Mouse (Mus musculus) limb, embryonic 14.5 days (tissue): ENCODE results near the gene Grik4. TPM values are rescaled to one million over a fixed set of nuclear protein-coding genes. Genes with fewer than 3 reads are reported as not detected.
"Not testable (repeated sequence)": the region's sequence is repeated elsewhere in the genome, so short reads cannot be mapped to it uniquely, and the experiment has no call there.

ENCODE experiments used
- ATAC-seq: fragments of 200-750 bp; cut with Nextera tagmentation; 2 replicates; pipeline ENCODE4 v1.8.0; 2017; ENCODE audit warnings: low read depth, moderate number of reproducible peaks, moderate TSS enrichment; ENCODE audit not compliant: low FRiP score
- DNase-seq: peaks from one replicate; pipeline ENCODE4 v3.0.0-alpha.2; 2015; ENCODE audit warnings: low spot score
- H3K27ac ChIP-seq: fragments of 300-500 bp; sonication (generic); replicated peaks from 2 replicates; pipeline ENCODE4 v1.5.1; 2014; ENCODE audit warnings: low read depth, mild to moderate bottlenecking, low read length, moderate library complexity, mixed read lengths
- H3K27me3 ChIP-seq: fragments of 300-500 bp; sonication (generic); 2 replicates; pipeline ENCODE4 v1.6.1; 2014; ENCODE audit warnings: low read length, mixed read lengths; ENCODE audit not compliant: control insufficient read depth, insufficient read depth
- H3K36me3 ChIP-seq: fragments of 300-500 bp; sonication (generic); 2 replicates; pipeline ENCODE4 v1.6.1; 2014; ENCODE audit warnings: mild to moderate bottlenecking, low read length, moderate library complexity, mixed read lengths; ENCODE audit not compliant: control insufficient read depth, insufficient read depth
- H3K4me1 ChIP-seq: fragments of 300-500 bp; sonication (generic); 2 replicates; pipeline ENCODE4 v1.6.1; 2014; ENCODE audit warnings: antibody characterized with exemption, low read length, mixed read lengths; ENCODE audit not compliant: control insufficient read depth, insufficient read depth
- H3K4me2 ChIP-seq: fragments of 300-500 bp; sonication (generic); replicated peaks from 2 replicates; pipeline ENCODE4 v1.6.1; 2014; ENCODE audit warnings: low read depth, mild to moderate bottlenecking, low read length, moderate library complexity; ENCODE audit not compliant: severe bottlenecking
- H3K4me3 ChIP-seq: fragments of 300-500 bp; sonication (generic); replicated peaks from 2 replicates; pipeline ENCODE4 v1.5.1; 2014; ENCODE audit warnings: low read length
- H3K9ac ChIP-seq: fragments of 300-500 bp; sonication (generic); 2 replicates; pipeline ENCODE4 v1.6.1; 2014; ENCODE audit warnings: mild to moderate bottlenecking, low read depth, low read length, moderate library complexity; ENCODE audit not compliant: severe bottlenecking
- H3K9me3 ChIP-seq: fragments of 300-500 bp; sonication (generic); 2 replicates; pipeline ENCODE4 v1.6.1; 2016; ENCODE audit warnings: low read length; ENCODE audit not compliant: control insufficient read depth
- POLR2A ChIP-seq: fragments of 200-500 bp; IDR thresholded peaks from 2 replicates; pipeline ENCODE4 v1.8.0; 2012; ENCODE audit warnings: inconsistent platforms, mild to moderate bottlenecking, moderate library complexity, borderline replicate concordance; ENCODE audit not compliant: insufficient read depth, insufficient read length; ENCODE audit errors: extremely low read depth
- WGBS: fragments of 180-500 bp; shearing (Covaris S2); extraction: QIAGEN DNeasy Blood & Tissue Kit; methylation state at CpG from one replicate; pipeline ENCODE4 v1.1.7; 2014; 5-methylcytosine and 5-hydroxymethylcytosine counted together
- polyA plus RNA-seq, 2 experiments: library from polyadenylated mRNA; depleted of rRNA in 1 of 2; stranded (reverse) in 1 of 2; unstranded in 1 of 2; fragments of >200 nt; fragmentation: Nextera tagmentation in 1 of 2; extraction: Ambion mirVana in 1 of 2; gene quantifications; 2 replicates each; pipeline versions ENCODE4 v1.2.1 to v1.2.3; 2012 to 2014

Gene Grik4
- polyA plus RNA-seq (2012; rRNA removed), result 2.4 and 2.7 TPM in 2 replicates
- polyA plus RNA-seq (2014; fragmentation: Nextera tagmentation; extraction: Ambion mirVana), result 0.85 and 1.5 TPM in 2 replicates

- no peak for TF ChIP-seq POLR2A
- Histone ChIP-seq H3K27ac (no peak within 1 kb of the TSS), H3K4me2 (peak within 1 kb of the TSS; percentile 99), H3K36me3 (no peaks in the 10 kb centered on the region), H3K4me1 (peaks cover 7% of the 10 kb centered on the region), H3K27me3 (peaks cover 9% of the 10 kb centered on the region), H3K4me3 (peak within 1 kb of the TSS; percentile 73), H3K9ac (peak within 1 kb of the TSS; percentile 81), H3K9me3 (no peaks in the 10 kb centered on the region)
- no peak for DNase-seq
- under 1% methylated on average over 38 of the region's 68 CpGs for WGBS
- 0 out of 2 replicates have a peak, but pooled peaks have one; percentile 13 for ATAC-seq
Measured at GRCm38 (mm10) chr9:42943781-42944535, at the start of gene Grik4. Grik4 (minus strand) TSS chr9:42944493.

- WGBS, result 79% methylated on average over 4 of the region's 4 CpGs
- no peak for DNase-seq
- Histone ChIP-seq H3K4me2 (no peak overlapping the region), H3K4me3 (no peak overlapping the region), H3K9me3 (no peaks in the 10 kb centered on the region), H3K4me1 (no peaks in the 10 kb centered on the region), H3K36me3 (peaks cover 85% of the 10 kb centered on the region), H3K27me3 (no peaks in the 10 kb centered on the region), H3K27ac (no peak overlapping the region), H3K9ac (no peak overlapping the region)
- ATAC-seq, result no peak
- no peak for TF ChIP-seq POLR2A
Measured at GRCm38 (mm10) chr9:42993659-42994058, 49.4 kb upstream of the Grik4 start.

GRCm38 (mm10) chr9:42987988-42988387 lies 43.7 kb upstream of the Grik4 start:
- Histone ChIP-seq H3K27ac (no peak overlapping the region), H3K4me2 (no peak overlapping the region), H3K27me3 (no peaks in the 10 kb centered on the region), H3K9me3 (no peaks in the 10 kb centered on the region), H3K4me3 (no peak overlapping the region), H3K4me1 (no peaks in the 10 kb centered on the region), H3K36me3 (peaks cover 79% of the 10 kb centered on the region), H3K9ac (no peak overlapping the region)
- ATAC-seq (no peak), DNase-seq (no peak)
- WGBS, result 89% methylated on average over 4 of the region's 4 CpGs
- TF ChIP-seq POLR2A, result no peak

GRCm38 (mm10) chr9:42968894-42969521 lies 24.7 kb upstream of the Grik4 start:
- H3K36me3 ChIP-seq, result peaks cover 67% of the 10 kb centered on the region
- no peaks in the 10 kb centered on the region for H3K27me3 ChIP-seq
- WGBS, result 65% methylated on average over 11 of the region's 11 CpGs
- TF ChIP-seq POLR2A, result no peak
- ATAC-seq (no peak), DNase-seq (no peak)
- H3K9me3 ChIP-seq, result no peaks in the 10 kb centered on the region
- no peak overlapping the region for H3K4me2 ChIP-seq
- H3K9ac ChIP-seq, result no peak overlapping the region
- H3K4me1 ChIP-seq, result no peaks in the 10 kb centered on the region
- no peak overlapping the region for H3K4me3 ChIP-seq
- H3K27ac ChIP-seq, result no peak overlapping the region

- WGBS, result 82% methylated on average over 9 of the region's 9 CpGs
- H3K36me3 ChIP-seq, result peaks cover 60% of the 10 kb centered on the region
- no peak for ATAC-seq
- no peak for TF ChIP-seq POLR2A
- H3K9ac ChIP-seq, result no peak overlapping the region
- no peak overlapping the region for H3K4me3 ChIP-seq
- no peaks in the 10 kb centered on the region for H3K27me3 ChIP-seq
- no peak overlapping the region for H3K4me2 ChIP-seq
- H3K4me1 ChIP-seq, result no peaks in the 10 kb centered on the region
- DNase-seq, result no peak
- H3K9me3 ChIP-seq, result no peaks in the 10 kb centered on the region
- H3K27ac ChIP-seq, result no peak overlapping the region
Measured at GRCm38 (mm10) chr9:42967731-42968130, 23.4 kb upstream of the Grik4 start.

- not testable (repeated sequence) for H3K4me3 ChIP-seq, ATAC-seq, H3K27me3 ChIP-seq, H3K4me2 ChIP-seq, H3K9ac ChIP-seq, H3K27ac ChIP-seq, DNase-seq, H3K9me3 ChIP-seq, H3K4me1 ChIP-seq
- WGBS, result 80% methylated on average over 3 of the region's 3 CpGs
- H3K36me3 ChIP-seq, result peaks cover 33% of the 10 kb centered on the region
Measured at GRCm38 (mm10) chr9:42964809-42965208, 20.5 kb upstream of the Grik4 start.
